Mouse (Mus musculus): Measurements from ENCODE around the gene Lztfl1. TPM values are rescaled to one million over a fixed set of nuclear protein-coding genes. Genes with fewer than 3 reads are reported as not detected.
A peak's percentile ranks its signal among the peaks of the same experiment; 100 is the strongest.

Gene Lztfl1
- polyA plus RNA-seq (2014; fragmentation: Nextera tagmentation; extraction: Ambion mirVana), result 55.0 and 60.7 TPM in 2 replicates

- DNase-seq, result peak; percentile 99
- Histone ChIP-seq H3K9me3 (ENCODE audit: control insufficient read depth, low read length) (no peaks in the 10 kb centered on the region), H3K4me2 (ENCODE audit: low read length) (peak within 1 kb of the TSS; percentile 76), H3K4me3 (replicated peaks; ENCODE audit: low read depth, low read length) (peak within 1 kb of the TSS; percentile 83), H3K27ac (replicated peaks; ENCODE audit: low read depth, low read length) (peak within 1 kb of the TSS; percentile 61), H3K36me3 (ENCODE audit: control insufficient read depth, insufficient read depth, low read length) (peaks cover 1% of the 10 kb centered on the region; the same call in 1 of the 2 replicates), H3K9ac (replicated peaks; ENCODE audit: low read length) (peak within 1 kb of the TSS; percentile 74), H3K27me3 (ENCODE audit: control insufficient read depth, insufficient read depth, low read length) (no peaks in the 10 kb centered on the region), H3K4me1 (ENCODE audit: control insufficient read depth, insufficient read depth, low read length) (peaks cover 8% of the 10 kb centered on the region; the same call in 1 of the 2 replicates)
- under 1% methylated on average over 55 of the region's 55 CpGs for WGBS
- peak; percentile 100 for ATAC-seq (ENCODE audit: low FRiP score, low TSS enrichment)
Observed at GRCm38 (mm10) chr9:123717186-123718008, at the start of gene Lztfl1. TSS of gene Lztfl1 (minus strand) at chr9:123717697.

GRCm38 (mm10) chr9:123766996-123767395 lies 49.5 kb upstream of the Lztfl1 start:
- no peaks in the 10 kb centered on the region for H3K4me1 ChIP-seq (ENCODE audit: control insufficient read depth, insufficient read depth, low read length)
- ATAC-seq (ENCODE audit: low FRiP score, low TSS enrichment) (no peak), DNase-seq (no peak)
- no peak overlapping the region for H3K27ac ChIP-seq (replicated peaks; ENCODE audit: low read depth, low read length)
- no peak overlapping the region for H3K9ac ChIP-seq (replicated peaks; ENCODE audit: low read length)
- H3K4me2 ChIP-seq (ENCODE audit: low read length), result no peak overlapping the region
- no peak overlapping the region for H3K4me3 ChIP-seq (replicated peaks; ENCODE audit: low read depth, low read length)
- 88% methylated on average over 3 of the region's 3 CpGs for WGBS
- no peaks in the 10 kb centered on the region for H3K27me3 ChIP-seq (ENCODE audit: control insufficient read depth, insufficient read depth, low read length)
- H3K36me3 ChIP-seq (ENCODE audit: control insufficient read depth, insufficient read depth, low read length), result no peaks in the 10 kb centered on the region
- no peaks in the 10 kb centered on the region for H3K9me3 ChIP-seq (ENCODE audit: control insufficient read depth, low read length)

- H3K36me3 ChIP-seq (ENCODE audit: control insufficient read depth, insufficient read depth, low read length), result no peaks in the 10 kb centered on the region
- H3K27ac ChIP-seq (replicated peaks; ENCODE audit: low read depth, low read length), result no peak overlapping the region
- no peaks in the 10 kb centered on the region for H3K9me3 ChIP-seq (ENCODE audit: control insufficient read depth, low read length)
- H3K4me1 ChIP-seq (ENCODE audit: control insufficient read depth, insufficient read depth, low read length), result no peaks in the 10 kb centered on the region
- H3K4me3 ChIP-seq (replicated peaks; ENCODE audit: low read depth, low read length), result no peak overlapping the region
- DNase-seq, result no peak
- H3K27me3 ChIP-seq (ENCODE audit: control insufficient read depth, insufficient read depth, low read length), result no peaks in the 10 kb centered on the region
- no peak overlapping the region for H3K9ac ChIP-seq (replicated peaks; ENCODE audit: low read length)
- 82% methylated on average over 3 of the region's 3 CpGs for WGBS
- no peak for ATAC-seq (ENCODE audit: low FRiP score, low TSS enrichment)
- H3K4me2 ChIP-seq (ENCODE audit: low read length), result no peak overlapping the region
Observed at GRCm38 (mm10) chr9:123763771-123764170, 46.3 kb upstream of the Lztfl1 start.

GRCm38 (mm10) chr9:123762886-123763285 lies 45.4 kb upstream of the Lztfl1 start:
- H3K9ac ChIP-seq (replicated peaks; ENCODE audit: low read length), result no peak overlapping the region
- no peaks in the 10 kb centered on the region for H3K4me1 ChIP-seq (ENCODE audit: control insufficient read depth, insufficient read depth, low read length)
- WGBS, result 95% methylated on average over 4 of the region's 4 CpGs
- ATAC-seq (ENCODE audit: low FRiP score, low TSS enrichment), result no peak
- H3K27ac ChIP-seq (replicated peaks; ENCODE audit: low read depth, low read length), result no peak overlapping the region
- H3K27me3 ChIP-seq (ENCODE audit: control insufficient read depth, insufficient read depth, low read length), result no peaks in the 10 kb centered on the region
- H3K4me2 ChIP-seq (ENCODE audit: low read length), result no peak overlapping the region
- H3K9me3 ChIP-seq (ENCODE audit: control insufficient read depth, low read length), result no peaks in the 10 kb centered on the region
- H3K4me3 ChIP-seq (replicated peaks; ENCODE audit: low read depth, low read length), result no peak overlapping the region
- no peaks in the 10 kb centered on the region for H3K36me3 ChIP-seq (ENCODE audit: control insufficient read depth, insufficient read depth, low read length)
- no peak for DNase-seq

- H3K36me3 ChIP-seq (ENCODE audit: control insufficient read depth, insufficient read depth, low read length), result no peaks in the 10 kb centered on the region
- no peak overlapping the region for H3K4me3 ChIP-seq (replicated peaks; ENCODE audit: low read depth, low read length)
- no peaks in the 10 kb centered on the region for H3K9me3 ChIP-seq (ENCODE audit: control insufficient read depth, low read length)
- no peak overlapping the region for H3K4me2 ChIP-seq (ENCODE audit: low read length)
- DNase-seq (no peak), ATAC-seq (ENCODE audit: low FRiP score, low TSS enrichment) (no peak)
- H3K9ac ChIP-seq (replicated peaks; ENCODE audit: low read length), result no peak overlapping the region
- WGBS, result 90% methylated on average over 3 of the region's 3 CpGs
- no peak overlapping the region for H3K27ac ChIP-seq (replicated peaks; ENCODE audit: low read depth, low read length)
- H3K27me3 ChIP-seq (ENCODE audit: control insufficient read depth, insufficient read depth, low read length), result no peaks in the 10 kb centered on the region
- no peaks in the 10 kb centered on the region for H3K4me1 ChIP-seq (ENCODE audit: control insufficient read depth, insufficient read depth, low read length)
Observed at GRCm38 (mm10) chr9:123760806-123761205, 43.3 kb upstream of the Lztfl1 start.

GRCm38 (mm10) chr9:123758645-123759044 lies 41.1 kb upstream of the Lztfl1 start:
- Histone ChIP-seq H3K36me3 (ENCODE audit: control insufficient read depth, insufficient read depth, low read length) (no peaks in the 10 kb centered on the region), H3K4me1 (ENCODE audit: control insufficient read depth, insufficient read depth, low read length) (no peaks in the 10 kb centered on the region), H3K9me3 (ENCODE audit: control insufficient read depth, low read length) (no peaks in the 10 kb centered on the region), H3K4me2 (ENCODE audit: low read length) (no peak overlapping the region), H3K4me3 (replicated peaks; ENCODE audit: low read depth, low read length) (no peak overlapping the region), H3K9ac (replicated peaks; ENCODE audit: low read length) (no peak overlapping the region), H3K27ac (replicated peaks; ENCODE audit: low read depth, low read length) (no peak overlapping the region), H3K27me3 (ENCODE audit: control insufficient read depth, insufficient read depth, low read length) (no peaks in the 10 kb centered on the region)
- ATAC-seq (ENCODE audit: low FRiP score, low TSS enrichment) (no peak), DNase-seq (no peak)
- WGBS, result 85% methylated on average over 4 of the region's 4 CpGs

GRCm38 (mm10) chr9:123758156-123758555 lies 40.7 kb upstream of the Lztfl1 start:
- H3K9ac ChIP-seq (replicated peaks; ENCODE audit: low read length), result no peak overlapping the region
- no peak overlapping the region for H3K27ac ChIP-seq (replicated peaks; ENCODE audit: low read depth, low read length)
- DNase-seq (no peak), ATAC-seq (ENCODE audit: low FRiP score, low TSS enrichment) (no peak)
- no peak overlapping the region for H3K4me2 ChIP-seq (ENCODE audit: low read length)
- H3K4me1 ChIP-seq (ENCODE audit: control insufficient read depth, insufficient read depth, low read length), result no peaks in the 10 kb centered on the region
- H3K27me3 ChIP-seq (ENCODE audit: control insufficient read depth, insufficient read depth, low read length), result no peaks in the 10 kb centered on the region
- H3K36me3 ChIP-seq (ENCODE audit: control insufficient read depth, insufficient read depth, low read length), result no peaks in the 10 kb centered on the region
- 77% methylated on average over 1 of the region's 1 CpGs for WGBS
- H3K9me3 ChIP-seq (ENCODE audit: control insufficient read depth, low read length), result no peaks in the 10 kb centered on the region
- no peak overlapping the region for H3K4me3 ChIP-seq (replicated peaks; ENCODE audit: low read depth, low read length)

GRCm38 (mm10) chr9:123757326-123757725 lies 39.8 kb upstream of the Lztfl1 start:
- no peak overlapping the region for H3K27ac ChIP-seq (replicated peaks; ENCODE audit: low read depth, low read length)
- WGBS, result 76% methylated on average over 2 of the region's 2 CpGs
- no peak for ATAC-seq (ENCODE audit: low FRiP score, low TSS enrichment)
- H3K27me3 ChIP-seq (ENCODE audit: control insufficient read depth, insufficient read depth, low read length), result no peaks in the 10 kb centered on the region
- no peaks in the 10 kb centered on the region for H3K4me1 ChIP-seq (ENCODE audit: control insufficient read depth, insufficient read depth, low read length)
- no peak overlapping the region for H3K4me3 ChIP-seq (replicated peaks; ENCODE audit: low read depth, low read length)
- no peak overlapping the region for H3K9ac ChIP-seq (replicated peaks; ENCODE audit: low read length)
- H3K4me2 ChIP-seq (ENCODE audit: low read length), result no peak overlapping the region
- H3K36me3 ChIP-seq (ENCODE audit: control insufficient read depth, insufficient read depth, low read length), result no peaks in the 10 kb centered on the region
- DNase-seq, result no peak
- no peaks in the 10 kb centered on the region for H3K9me3 ChIP-seq (ENCODE audit: control insufficient read depth, low read length)

GRCm38 (mm10) chr9:123756752-123757151 lies 39.3 kb upstream of the Lztfl1 start:
- DNase-seq (no peak), ATAC-seq (ENCODE audit: low FRiP score, low TSS enrichment) (no peak)
- H3K27me3 ChIP-seq (ENCODE audit: control insufficient read depth, insufficient read depth, low read length), result no peaks in the 10 kb centered on the region
- no peak overlapping the region for H3K4me2 ChIP-seq (ENCODE audit: low read length)
- no peaks in the 10 kb centered on the region for H3K9me3 ChIP-seq (ENCODE audit: control insufficient read depth, low read length)
- no peaks in the 10 kb centered on the region for H3K36me3 ChIP-seq (ENCODE audit: control insufficient read depth, insufficient read depth, low read length)
- H3K4me3 ChIP-seq (replicated peaks; ENCODE audit: low read depth, low read length), result no peak overlapping the region
- H3K9ac ChIP-seq (replicated peaks; ENCODE audit: low read length), result no peak overlapping the region
- 91% methylated on average over 3 of the region's 3 CpGs for WGBS
- no peaks in the 10 kb centered on the region for H3K4me1 ChIP-seq (ENCODE audit: control insufficient read depth, insufficient read depth, low read length)
- no peak overlapping the region for H3K27ac ChIP-seq (replicated peaks; ENCODE audit: low read depth, low read length)
